Mouse (Mus musculus) bone marrow macrophage, adult 2 months (primary cell): Measurements from ENCODE around the gene Gm49318.

Experiments used
- CTCF ChIP-seq: IDR thresholded peaks from 2 replicates; pipeline ENCODE4 v1.5.1; 2012; ENCODE audit warnings: low read depth, mild to moderate bottlenecking, low read length, moderate library complexity
- POLR2A ChIP-seq: IDR thresholded peaks from 2 replicates; pipeline ENCODE4 v1.6.1; 2012; ENCODE audit warnings: mild to moderate bottlenecking, low read depth, low read length, borderline replicate concordance

- TF ChIP-seq CTCF (no peak), POLR2A (no peak)
Measured at GRCm38 (mm10) chr9:22084667-22085021, 13.6 kb upstream of the Gm49318 start.
